Mouse (Mus musculus): ENCODE measurements around the gene Tmem25.
A peak's percentile ranks its signal among the peaks of the same experiment; 100 is the strongest.

Tmem25 gene

GRCm38 (mm10) chr9:44799102-44799957 lies at the start of gene Tmem25:
Tmem25 (minus strand) TSS chr9:44799307.
- DNase-seq (ENCODE audit: low read depth, low spot score) = no peak

DNA sequence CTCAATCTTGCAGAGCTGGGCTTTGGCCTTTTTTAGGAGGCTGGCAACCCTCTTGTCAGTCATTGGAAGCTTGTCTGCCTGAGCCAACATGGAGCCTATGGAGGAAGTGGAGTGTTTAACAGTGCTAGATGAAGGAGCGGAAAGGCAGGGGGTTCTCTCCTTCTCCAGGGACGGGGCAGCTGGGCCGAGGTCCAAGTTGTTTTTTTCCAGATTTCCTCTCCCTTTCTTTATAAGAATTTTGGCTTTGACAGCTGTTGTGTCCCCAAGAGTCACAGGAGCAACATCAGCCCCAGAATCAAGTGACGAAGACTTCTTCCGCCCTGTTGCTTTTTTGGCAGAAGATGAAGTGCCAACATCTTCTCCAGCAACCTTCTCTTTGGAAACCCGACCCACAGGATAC lies 48.3 kb upstream of the Tmem25 start:
- DNase-seq (ENCODE audit: low read depth, low spot score) = no peak

DNA sequence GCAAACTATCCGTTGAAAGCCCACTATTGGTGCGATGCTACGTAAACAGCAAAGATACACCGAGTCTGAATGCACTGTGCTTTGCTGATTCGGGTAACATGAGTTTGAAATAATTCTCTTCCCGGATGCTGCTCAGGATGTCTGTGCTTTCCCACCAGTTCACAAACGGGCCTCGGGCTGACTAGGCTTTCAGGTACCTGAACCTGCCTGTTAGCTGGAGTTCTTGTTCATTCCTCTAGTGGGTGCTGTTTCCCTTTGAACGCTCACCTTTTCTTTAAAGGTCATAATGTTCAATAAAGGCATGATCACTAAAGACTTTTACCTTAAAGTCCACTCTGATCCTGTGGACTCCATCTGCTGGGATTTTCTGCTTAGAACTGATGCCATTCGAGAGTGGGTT lies 42.1 kb upstream of the Tmem25 start:
- DNase-seq (ENCODE audit: low read depth, low spot score) = peak; percentile 32

DNA sequence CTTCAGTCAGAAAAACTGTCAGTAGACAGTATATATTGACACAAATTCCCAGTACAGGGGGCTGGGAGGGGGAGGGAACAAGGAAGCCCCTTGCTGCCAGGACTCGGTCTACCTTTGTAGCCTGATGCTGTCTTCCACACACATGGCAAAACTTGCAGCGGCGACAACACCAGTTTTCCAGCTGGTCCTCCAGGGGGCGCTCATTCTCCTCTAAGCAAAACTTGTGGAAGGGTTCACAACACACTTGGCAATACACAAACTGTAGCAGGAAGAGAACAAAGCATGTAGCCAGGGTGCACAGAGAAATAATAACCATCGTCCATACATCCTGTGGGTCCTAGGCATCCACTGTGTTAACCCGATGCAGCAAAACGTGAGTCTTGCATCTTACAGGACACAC lies 37.3 kb upstream of the Tmem25 start:
- DNase-seq (ENCODE audit: low read depth, low spot score) = peak; percentile 85

DNA sequence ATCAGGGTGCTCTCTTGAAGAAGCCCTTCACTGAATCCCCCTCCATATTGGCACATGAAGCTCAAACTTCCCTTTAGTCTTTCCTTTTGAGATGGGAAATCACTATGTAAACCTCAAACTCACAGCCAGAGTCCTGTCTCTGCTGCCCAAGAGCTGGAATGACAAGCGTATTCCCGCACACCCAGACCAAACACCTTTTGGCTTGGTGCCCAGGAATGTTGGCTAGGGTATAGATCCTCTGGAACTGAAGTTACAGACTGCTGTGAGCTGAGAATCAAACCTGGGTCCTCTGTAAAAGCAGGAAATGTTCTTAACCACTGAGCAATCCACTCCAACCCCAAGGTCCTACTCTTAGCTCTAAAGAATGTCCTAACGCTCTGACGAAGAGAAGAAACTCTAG lies 33.2 kb upstream of the Tmem25 start:
- peak; percentile 59 for DNase-seq (ENCODE audit: low read depth, low spot score)

DNA sequence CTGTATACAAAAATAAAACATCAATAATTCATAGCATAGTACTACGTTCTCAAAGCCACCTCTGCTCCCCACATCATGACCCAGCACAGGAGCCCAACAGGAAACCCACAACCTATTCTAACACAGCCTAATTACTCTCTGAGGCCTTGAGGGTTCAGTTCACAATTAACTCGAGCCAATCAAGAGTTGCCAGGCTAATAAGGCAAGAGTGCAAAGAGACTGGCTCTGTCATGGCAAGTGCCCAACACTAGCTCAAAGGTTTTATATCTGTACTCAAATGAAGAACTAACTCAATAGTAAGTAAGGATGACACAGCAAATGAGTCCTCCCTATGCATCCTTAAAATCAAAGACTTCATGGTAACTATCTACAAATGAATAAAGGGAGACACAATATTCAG lies 31.4 kb upstream of the Tmem25 start:
- DNase-seq (ENCODE audit: low read depth, low spot score) = no peak

DNA sequence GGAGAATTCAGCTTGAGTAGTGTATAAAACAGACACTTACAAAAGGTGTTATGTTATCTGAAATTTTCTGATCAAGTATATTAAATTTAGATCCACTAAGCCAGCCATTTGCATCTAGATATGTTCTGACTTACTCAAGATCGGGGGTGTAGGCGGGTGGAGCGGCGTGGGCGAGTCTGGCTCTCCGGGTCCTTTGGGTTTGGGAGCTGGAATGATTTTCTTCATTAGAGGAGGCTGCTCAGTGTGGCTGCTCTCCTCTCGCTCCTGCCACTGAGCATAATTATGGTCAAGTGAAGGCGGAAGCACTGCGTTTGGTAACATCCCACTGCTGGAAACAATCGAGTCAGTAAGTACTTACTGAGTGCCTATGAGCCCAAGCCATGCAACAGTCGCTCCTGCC lies 29.8 kb upstream of the Tmem25 start:
- DNase-seq (ENCODE audit: low read depth, low spot score) = no peak

DNA sequence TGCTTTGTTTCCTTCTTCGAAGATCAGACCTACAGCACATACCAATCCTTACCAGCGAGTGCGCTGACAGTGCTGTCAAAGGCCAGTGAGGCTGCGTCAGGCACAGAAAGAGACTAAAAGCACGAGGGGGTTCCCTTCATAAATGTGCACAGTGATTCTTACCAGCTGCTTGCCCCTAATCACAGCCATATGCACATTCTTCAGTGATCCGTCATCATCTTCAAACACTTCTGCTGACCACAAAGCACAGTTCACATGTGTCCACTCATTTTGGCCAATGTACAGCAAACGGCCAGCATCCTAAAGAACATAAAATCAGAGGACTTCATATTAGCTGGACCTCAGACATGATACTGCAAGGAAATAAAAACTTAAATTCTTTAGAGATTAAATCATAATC lies 27.6 kb upstream of the Tmem25 start:
- DNase-seq (ENCODE audit: low read depth, low spot score) = peak; percentile 93

DNA sequence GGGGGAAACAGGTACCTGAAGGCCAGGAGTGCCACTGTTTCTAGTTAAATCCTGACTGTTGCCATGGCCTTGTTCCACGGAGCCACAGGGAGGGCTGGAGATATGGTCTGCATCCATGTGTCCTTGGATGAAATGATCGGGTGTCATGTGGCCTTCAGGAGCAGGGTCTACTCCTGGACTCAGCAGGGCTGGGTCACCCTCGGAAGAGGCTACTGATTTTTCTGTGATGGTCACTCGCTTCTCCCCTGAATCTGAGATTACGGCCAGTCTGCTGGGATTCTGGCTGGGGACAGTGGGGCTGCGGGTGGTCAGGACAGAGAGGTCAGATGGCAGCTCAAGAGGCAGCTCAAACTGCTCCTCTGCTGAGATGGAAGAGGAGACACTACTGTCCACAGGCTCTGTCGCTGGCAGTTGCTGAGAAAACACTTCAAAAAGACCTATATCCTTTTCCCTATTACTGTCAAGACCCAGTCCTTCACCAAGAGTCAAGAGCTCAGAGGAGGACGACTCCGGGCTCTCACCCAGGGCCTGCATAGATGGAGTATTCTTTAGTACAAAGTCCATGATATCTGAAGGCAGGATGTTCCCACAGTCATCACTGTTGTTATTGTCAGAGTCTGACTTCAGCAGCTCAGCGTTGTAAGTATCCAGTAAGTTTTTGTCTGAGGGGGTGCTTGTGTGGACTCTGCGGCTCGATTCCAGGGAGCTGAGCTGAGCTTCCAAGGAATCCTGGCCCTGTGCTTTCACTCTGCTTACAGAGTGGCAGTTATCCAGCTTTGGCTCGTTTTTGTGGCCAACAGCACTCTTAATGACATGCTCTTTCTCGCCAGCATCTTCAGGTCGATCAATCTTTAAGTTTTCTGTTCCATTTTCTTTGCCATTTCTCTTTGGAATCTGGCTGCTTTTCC lies 21.1 kb upstream of the Tmem25 start:
- DNase-seq (ENCODE audit: low read depth, low spot score) = no peak

GRCm38 (mm10) chr9:44817522-44817921 lies 18.4 kb upstream of the Tmem25 start:
- DNase-seq (ENCODE audit: low read depth, low spot score) = no peak

GRCm38 (mm10) chr9:44814179-44814578 lies 15.1 kb upstream of the Tmem25 start:
- DNase-seq (ENCODE audit: low read depth, low spot score) = no peak

- no peak for DNase-seq (ENCODE audit: low read depth, low spot score)
Observed at GRCm38 (mm10) chr9:44810316-44810715, 11.2 kb upstream of the Tmem25 start.

DNA sequence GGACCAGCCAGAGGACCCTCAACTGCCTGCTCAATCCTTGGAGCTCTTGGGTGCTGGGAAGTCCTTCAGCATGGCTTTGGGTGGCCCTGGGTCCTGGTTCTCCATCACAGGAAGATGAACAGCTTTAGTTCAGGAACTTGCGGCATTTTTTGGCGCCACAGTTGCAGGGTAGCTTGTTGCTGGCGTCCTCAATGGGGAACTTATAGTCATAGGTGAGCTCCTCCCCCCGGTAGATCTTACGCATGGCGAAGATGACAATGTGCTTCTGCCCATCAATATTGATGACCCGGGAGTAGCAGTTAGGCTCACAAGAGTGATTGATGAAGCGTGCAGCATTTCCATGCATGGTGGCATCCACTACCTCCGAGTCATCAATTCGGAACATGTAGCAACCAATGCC lies 8.7 kb upstream of the Tmem25 start:
- DNase-seq (ENCODE audit: low read depth, low spot score) = no peak

- no peak for DNase-seq (ENCODE audit: low read depth, low spot score)
Observed at GRCm38 (mm10) chr9:44807141-44807540, 8.0 kb upstream of the Tmem25 start.

DNA sequence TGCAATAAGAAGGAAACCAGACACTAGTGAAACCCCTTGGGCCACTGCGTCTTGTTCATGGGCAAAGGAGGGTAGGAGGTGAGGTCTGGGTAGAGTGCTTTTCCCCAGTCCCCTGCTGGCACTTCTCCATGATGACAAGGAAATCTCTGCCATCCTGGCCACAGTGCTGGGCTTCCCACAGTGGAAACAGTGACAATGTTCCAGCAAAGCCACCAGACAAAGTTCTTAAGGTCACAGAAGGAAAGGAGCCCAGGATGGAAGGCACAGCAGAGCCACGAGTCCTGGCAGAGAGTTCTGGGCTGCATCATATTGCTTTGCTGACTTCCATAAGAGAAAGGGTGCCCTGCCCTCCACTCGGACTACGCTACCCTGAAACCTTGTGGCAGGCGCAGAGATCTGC lies 6.4 kb upstream of the Tmem25 start:
- DNase-seq (ENCODE audit: low read depth, low spot score) = no peak

DNA sequence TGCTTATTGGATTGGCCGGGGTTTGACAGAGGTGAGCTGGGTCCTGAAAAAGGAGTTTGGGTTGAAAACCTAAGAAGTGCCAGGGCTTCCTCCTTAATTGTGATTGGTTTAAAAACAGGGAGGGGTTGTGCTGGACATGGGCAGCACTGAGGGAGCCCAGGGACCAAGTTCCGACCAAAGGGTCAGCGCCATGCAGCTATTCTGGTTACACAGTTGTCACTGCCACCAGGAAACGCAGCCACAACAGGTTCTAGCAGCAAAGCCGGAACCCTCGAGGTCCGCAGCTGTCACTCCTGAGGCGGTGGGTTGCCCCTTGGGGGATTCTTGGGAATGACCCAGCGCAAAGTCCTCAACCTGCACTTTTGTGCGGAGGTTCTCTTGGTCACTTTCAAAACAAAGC lies 5.6 kb upstream of the Tmem25 start:
- DNase-seq (ENCODE audit: low read depth, low spot score) = no peak

GRCm38 (mm10) chr9:44802808-44803450 lies 3.8 kb upstream of the Tmem25 start, which contains the start of gene Ttc36:
Ttc36 (minus strand) TSS chr9:44803072.
- DNase-seq (ENCODE audit: low read depth, low spot score) = no peak

GRCm38 (mm10) chr9:44801669-44802068 lies 2.6 kb upstream of the Tmem25 start:
- peak; percentile 54 for DNase-seq (ENCODE audit: low read depth, low spot score)

DNA sequence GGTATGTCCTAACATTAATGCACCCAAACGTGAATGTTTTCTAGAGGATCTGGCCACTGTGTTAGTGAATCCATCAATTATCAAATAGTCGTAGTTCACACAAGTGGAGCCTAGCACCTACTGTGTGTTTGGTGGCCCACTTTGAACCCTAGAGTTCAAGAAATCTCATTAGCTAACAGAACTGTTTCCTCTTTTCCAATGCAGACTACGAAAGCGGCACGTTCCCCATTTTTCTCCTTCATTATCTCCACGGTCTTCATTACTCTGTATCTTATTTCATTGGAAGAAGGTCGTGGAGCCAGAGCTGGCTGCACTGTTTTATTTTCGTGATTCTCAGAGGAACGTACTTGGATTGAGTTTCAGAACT lies 834 bp upstream of the Tmem25 start:
- no peak for DNase-seq (ENCODE audit: low read depth, low spot score)

DNA sequence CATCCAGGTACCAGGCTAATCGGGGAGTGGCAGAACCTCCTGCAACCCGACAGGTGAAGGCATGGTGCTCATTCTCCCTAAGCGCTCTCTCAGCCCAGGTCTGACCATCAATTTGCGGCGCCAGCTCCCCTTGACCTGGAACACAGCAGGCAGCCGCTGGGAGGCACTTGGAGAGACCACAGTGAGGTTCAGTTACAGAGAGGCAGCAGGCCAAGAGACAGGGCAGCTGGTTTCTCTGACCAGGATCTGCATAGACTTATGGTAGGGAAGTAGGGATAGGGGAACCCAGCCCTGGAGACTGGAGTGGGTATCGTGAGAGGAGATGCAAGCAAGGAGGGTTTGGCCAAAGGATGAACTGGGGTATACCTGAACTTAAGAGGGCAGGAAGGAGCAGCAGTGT lies 809 bp downstream of the Tmem25 start:
- no peak for DNase-seq (ENCODE audit: low read depth, low spot score)

GRCm38 (mm10) chr9:44792842-44793241 lies 6.3 kb downstream of the Tmem25 start:
- DNase-seq (ENCODE audit: low read depth, low spot score) = no peak

Data from 3T3-L1 (cell line).